Mouse (Mus musculus) T-helper 17 cell (primary cell): Measurements from ENCODE around the gene Gm3327.
"Not testable (repeated sequence)": the region's sequence is repeated elsewhere in the genome, so short reads cannot be mapped to it uniquely, and the experiment has no call there.

Experiments
- in situ Hi-C, 2 experiments: fragments of 300-600 bp; cut with MboI, MseI; formaldehyde crosslinking; loops; 1 replicate in 1 of 2; 2 replicates in 1 of 2; pipeline ENCODE4 v1.15.1; 2025; ENCODE audit warnings: high pct_unique_total_duplicates in 2 of 2

Gm3327 gene

DNA sequence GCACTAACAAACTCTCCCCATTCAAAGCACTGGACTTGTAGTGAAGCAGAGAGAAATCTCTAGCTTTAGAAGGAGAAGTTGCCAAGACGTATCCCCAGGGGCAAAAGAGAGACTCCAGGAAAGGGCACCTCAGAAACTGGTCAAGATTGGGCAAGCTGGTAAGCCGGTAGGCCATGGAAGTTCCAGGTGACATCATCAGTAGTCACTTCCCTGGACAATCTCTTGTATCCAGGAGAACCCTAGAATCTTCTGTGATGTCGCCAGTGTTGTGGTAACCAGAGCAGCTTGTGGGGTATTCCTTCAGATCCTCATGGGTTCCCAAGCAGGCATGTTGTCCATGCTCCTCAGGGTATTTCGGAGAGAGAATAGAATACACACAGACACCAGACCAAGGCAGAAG is at the start of gene Gm3327:
Gene Gm3327, plus strand, starts transcription at position 301 of the 400 bp plus-strand sequence.
- in situ Hi-C loops, result not testable (repeated sequence)

DNA sequence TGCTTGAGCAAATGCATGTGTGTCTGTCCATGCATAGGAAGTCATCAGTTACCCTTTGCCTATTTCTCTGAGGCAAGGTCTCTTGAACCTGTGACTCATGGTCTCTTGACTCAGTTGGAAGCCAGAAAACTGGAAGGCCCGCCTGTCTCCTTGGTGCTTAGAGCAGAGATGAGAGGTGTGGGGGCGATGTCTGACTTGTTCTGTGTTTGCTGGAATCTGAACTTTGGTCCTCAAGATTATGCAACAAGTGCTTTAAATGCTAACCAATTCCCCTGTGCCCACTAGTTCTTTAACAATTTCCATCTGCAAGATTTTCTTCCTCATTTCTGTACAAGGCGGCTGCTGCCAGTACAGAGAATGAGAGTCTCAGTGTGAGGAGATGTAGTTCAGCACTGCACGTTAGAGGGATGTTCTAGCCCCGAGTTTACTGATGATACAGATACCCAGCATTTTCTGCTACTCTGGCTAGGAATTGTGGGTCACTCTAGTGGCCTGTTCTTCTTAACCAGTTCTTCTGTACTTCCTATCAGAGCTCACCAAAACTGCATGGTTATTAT is 45.8 kb upstream of the Gm3327 start:
- in situ Hi-C loops, result loop anchor here in 1 of 2 experiments (10.0 kb wide), 1 partner anchor 223 kb away; no protein-coding TSS in a partner anchor

DNA sequence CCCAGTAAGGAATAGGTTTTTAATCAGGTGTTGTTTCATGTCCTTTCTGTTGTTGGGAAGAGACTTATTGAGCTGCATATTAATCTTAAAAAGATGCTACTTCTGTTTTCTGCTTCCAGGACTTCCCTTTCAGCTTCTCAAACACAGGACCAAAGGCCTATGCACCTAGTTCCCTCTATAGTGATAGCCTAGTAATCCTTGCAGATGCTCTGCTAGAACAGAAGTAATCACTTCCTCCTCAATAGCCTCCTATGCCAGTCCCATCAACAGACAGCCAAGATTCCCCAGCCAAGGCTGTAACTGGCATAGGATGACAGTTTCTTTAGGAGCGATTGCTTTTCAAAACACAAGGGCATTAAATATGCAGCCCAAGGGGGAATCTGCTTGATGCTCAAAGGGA is 37.1 kb upstream of the Gm3327 start:
- in situ Hi-C loops, result not testable (repeated sequence)

DNA sequence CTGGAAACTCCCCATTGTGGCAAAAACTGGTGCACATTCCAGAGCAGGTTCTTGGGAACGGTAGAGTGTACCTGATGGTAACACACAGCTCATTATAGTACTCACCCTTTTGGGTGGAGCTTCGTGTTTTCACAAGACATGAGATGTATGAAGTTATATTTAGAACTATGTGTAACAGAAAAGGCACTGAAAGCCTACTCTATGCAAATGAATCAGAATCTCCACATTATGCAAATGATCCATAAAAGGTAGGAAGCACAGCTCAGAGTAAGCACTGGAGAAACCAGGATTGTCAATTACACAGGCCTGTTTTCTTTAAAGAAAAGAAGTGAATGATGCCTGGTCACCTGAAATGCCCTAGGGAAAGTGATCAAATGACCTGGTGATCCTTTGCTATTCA is 36.1 kb upstream of the Gm3327 start:
- in situ Hi-C loops, result not testable (repeated sequence)

DNA sequence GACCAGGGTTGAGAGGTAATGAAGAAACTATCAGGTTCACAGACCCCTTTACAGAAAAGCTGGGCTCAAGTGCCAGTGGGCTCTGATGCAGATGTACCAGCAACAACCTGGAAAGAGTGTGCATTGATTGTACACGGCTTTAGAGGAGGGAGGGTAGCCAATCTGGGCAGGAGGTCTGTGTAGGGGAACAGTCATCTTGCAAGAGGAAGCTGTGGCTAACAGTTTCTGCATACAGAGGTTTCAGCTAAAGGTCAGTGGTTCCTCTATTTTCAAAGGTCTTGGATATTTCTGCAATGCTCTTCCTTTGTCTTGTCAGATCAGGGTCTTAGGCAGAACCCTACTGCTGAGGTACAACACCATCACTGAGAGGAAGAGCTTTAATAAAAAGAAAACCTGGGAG is 32.1 kb upstream of the Gm3327 start:
- in situ Hi-C loops, result loop anchor here in 1 of 2 experiments (10.0 kb wide), 1 partner anchor 207 kb away; no protein-coding TSS in a partner anchor

DNA sequence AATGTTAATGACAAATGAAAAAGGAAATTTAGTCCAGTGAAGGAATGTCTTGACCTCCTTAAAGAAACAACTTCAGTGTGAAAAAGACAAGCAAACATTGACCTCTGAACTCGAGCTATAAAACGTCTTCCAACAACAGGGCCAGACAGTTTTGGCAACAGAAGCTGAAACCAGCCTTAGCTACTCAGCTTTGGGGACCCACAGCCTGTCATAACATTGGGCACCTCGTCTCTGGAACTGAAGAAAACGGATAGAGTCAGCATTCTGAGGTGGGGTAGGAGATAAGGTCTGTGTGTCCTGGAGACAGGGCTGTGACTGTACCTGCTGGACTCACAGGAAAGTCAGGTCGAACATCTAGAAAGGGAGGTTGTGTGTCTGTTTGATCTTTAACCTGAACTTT is 29.2 kb upstream of the Gm3327 start:
- in situ Hi-C loops, result loop anchor here in 1 of 2 experiments (10.0 kb wide), 1 partner anchor 210 kb away; no protein-coding TSS in a partner anchor

DNA sequence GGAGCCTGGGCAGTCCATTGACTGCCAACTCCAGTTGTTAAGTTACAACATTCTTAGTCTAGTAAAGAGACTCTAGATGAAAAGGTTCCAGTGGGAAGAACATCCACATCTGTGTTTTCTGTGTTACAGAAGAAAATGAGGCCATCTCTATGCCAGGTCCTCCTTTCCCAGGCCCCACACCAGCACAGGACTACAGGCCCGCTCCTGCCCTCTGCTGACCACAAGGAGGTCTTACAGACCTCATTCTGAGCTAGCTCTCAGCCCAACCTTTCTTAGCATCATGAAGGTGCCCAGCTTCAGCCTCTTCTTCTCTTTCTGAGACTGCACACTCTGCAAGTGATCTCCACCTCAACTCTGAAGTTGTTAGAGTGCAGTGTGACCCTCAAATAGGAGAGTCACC is 23.6 kb upstream of the Gm3327 start:
- in situ Hi-C loops, result not testable (repeated sequence)

DNA sequence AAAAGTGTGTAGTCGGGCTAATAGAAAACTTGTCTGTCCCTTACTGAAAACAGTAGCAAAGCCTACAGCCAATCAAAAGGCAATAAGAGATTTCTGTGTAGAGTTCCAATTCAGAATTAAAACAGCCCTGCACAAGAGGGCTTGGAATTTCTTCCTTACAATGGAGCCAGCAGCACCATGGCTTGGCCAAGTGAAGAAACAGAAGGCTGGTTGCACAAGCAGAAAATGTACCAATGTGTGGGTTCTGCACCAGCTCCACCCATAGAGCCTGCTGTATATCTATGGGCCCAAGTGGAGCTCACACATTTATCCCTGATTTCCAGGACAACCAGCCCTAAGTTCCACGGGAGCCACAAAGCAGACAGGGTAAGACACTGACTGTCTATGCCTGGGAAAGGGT is 21.3 kb upstream of the Gm3327 start, which contains the start of gene Ear2:
Gene Ear2, plus strand, starts transcription at position 301 of the 400 bp plus-strand sequence.
- in situ Hi-C loops, result not testable (repeated sequence)

DNA sequence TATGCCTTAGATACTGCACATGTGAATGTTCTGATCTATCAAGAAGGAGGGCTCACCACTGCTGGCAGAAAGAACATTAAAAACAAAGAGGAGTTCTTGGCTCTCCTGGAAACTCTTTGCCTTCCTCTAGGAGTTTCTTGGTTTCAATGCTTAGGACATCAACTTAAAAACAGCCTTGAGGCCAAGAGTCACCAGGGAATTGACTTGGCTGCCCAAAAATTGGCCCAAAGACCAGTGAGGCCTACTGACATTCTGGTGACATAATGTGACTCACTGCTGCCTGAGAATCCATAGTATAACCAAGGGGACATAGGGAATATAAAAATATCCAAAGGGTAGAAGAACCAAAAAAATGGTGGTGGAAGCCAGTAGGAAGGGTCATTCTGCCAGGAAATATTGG is 12.7 kb upstream of the Gm3327 start:
- in situ Hi-C loops, result no loop called here
